Mouse (Mus musculus): ENCODE data around the gene Slc4a11. TPM values are rescaled to one million over a fixed set of nuclear protein-coding genes. Genes with fewer than 3 reads are reported as not detected.
"Not testable (repeated sequence)": the region's sequence is repeated elsewhere in the genome, so short reads cannot be mapped to it uniquely, and the experiment has no call there.

Gene Slc4a11
- polyA plus RNA-seq, 1 experiment = 1.7 TPM

DNA sequence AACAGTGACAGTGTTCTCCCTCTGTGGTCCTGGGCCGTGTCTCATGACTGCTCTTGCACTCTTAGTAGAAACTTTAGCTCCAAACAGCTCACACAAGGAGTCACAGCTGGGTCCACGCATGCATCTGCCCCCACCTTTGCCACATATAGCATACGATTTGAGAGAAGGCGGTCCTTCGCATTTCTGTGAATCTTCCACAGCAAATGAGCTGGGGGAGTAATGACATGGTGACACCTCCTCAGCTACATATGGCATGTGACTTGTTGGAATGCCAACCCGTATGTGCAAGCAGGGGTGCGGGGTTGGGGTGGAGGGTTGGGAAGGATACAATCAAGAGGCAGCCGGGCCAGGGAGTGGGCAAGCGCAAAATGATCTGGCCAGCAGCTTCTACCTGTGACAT lies 40.8 kb downstream of the Slc4a11 start:
- Histone ChIP-seq H3K4me3 (replicated peaks; ENCODE audit: extremely low read depth, low read depth, low read length) (no peak overlapping the region), H3K4me1 (ENCODE audit: control insufficient read depth, insufficient read depth, low read length) (no peaks in the 10 kb centered on the region)
- TF ChIP-seq CTCF (IDR thresholded peaks at IDR 0.05; ENCODE audit: insufficient read depth, low read length) = no peak
- TF ChIP-seq POLR2A (IDR thresholded peaks at IDR 0.05; ENCODE audit: borderline replicate concordance, extremely low read depth, low read depth, low read length) = no peak
- 93% methylated on average over 9 of the region's 9 CpGs for WGBS
- no peak for DNase-seq

DNA sequence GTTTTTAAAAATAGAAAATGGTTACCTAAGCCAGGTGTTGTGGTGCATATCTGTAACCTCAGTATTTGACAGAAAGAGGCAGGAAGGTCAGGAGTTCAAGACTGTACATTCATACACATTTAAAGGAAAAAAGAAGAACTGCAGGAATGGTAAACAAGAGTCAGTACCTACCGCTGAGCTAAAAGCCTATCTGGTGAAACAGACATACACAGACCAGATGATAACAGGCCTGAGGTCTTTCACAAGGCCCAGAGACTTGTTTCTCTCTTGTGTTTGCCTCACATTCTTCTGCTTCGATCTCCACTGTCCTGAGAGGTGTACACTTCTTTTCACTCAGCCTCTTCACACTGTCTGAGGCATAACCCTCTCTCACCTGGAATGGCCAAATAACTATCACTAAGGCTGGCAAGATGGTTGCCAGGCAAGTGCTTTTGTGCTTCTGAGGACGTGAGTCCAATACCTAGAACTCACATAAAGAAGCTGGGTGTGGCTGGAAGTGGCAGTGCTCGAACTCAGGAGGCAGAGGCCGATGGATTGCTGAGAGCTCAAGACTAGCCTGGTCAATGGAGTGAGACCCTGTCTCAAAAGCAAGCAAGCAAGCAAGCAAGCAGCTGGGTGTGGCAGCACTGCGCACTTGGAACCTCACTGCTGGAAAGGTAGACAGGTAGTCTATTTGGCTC lies 41.5 kb downstream of the Slc4a11 start:
- 88% methylated on average over 6 of the region's 6 CpGs for WGBS
- no peak for DNase-seq
- H3K4me1 ChIP-seq (ENCODE audit: control insufficient read depth, insufficient read depth, low read length) = no peaks in the 10 kb centered on the region
- no peak overlapping the region for H3K4me3 ChIP-seq (replicated peaks; ENCODE audit: extremely low read depth, low read depth, low read length)
- TF ChIP-seq POLR2A (IDR thresholded peaks at IDR 0.05; ENCODE audit: borderline replicate concordance, extremely low read depth, low read depth, low read length) = no peak
- TF ChIP-seq CTCF (IDR thresholded peaks at IDR 0.05; ENCODE audit: insufficient read depth, low read length) = no peak

- TF ChIP-seq POLR2A (IDR thresholded peaks at IDR 0.05; ENCODE audit: borderline replicate concordance, extremely low read depth, low read depth, low read length) (no peak), CTCF (IDR thresholded peaks at IDR 0.05; ENCODE audit: insufficient read depth, low read length) (no peak)
- no peak overlapping the region for H3K4me3 ChIP-seq (replicated peaks; ENCODE audit: extremely low read depth, low read depth, low read length)
- WGBS = 78% methylated on average over 1 of the region's 1 CpGs
- DNase-seq = no peak
- H3K4me1 ChIP-seq (ENCODE audit: control insufficient read depth, insufficient read depth, low read length) = no peaks in the 10 kb centered on the region
These were observed 43.6 kb downstream of the Slc4a11 start for GRCm38 (mm10) chr2:130653760-130654159.

- Histone ChIP-seq H3K4me1 (ENCODE audit: control insufficient read depth, insufficient read depth, low read length) (no peaks in the 10 kb centered on the region), H3K4me3 (replicated peaks; ENCODE audit: extremely low read depth, low read depth, low read length) (no peak overlapping the region)
- 91% methylated on average over 2 of the region's 2 CpGs for WGBS
- no peak for DNase-seq
- TF ChIP-seq POLR2A (IDR thresholded peaks at IDR 0.05; ENCODE audit: borderline replicate concordance, extremely low read depth, low read depth, low read length) = no peak
- TF ChIP-seq CTCF (IDR thresholded peaks at IDR 0.05; ENCODE audit: insufficient read depth, low read length) = no peak
These were observed 44.0 kb downstream of the Slc4a11 start for GRCm38 (mm10) chr2:130653303-130653702.

GRCm38 (mm10) chr2:130649028-130649427 lies 48.3 kb downstream of the Slc4a11 start:
- 77% methylated on average over 6 of the region's 6 CpGs for WGBS
- not testable (repeated sequence) for H3K4me1 ChIP-seq (ENCODE audit: control insufficient read depth, insufficient read depth, low read length); H3K4me3 ChIP-seq (replicated peaks; ENCODE audit: extremely low read depth, low read depth, low read length); DNase-seq

GRCm38 (mm10) chr2:130645198-130645597 lies 52.1 kb downstream of the Slc4a11 start:
- Histone ChIP-seq H3K4me1 (ENCODE audit: control insufficient read depth, insufficient read depth, low read length) (peaks cover 3% of the 10 kb centered on the region), H3K4me3 (replicated peaks; ENCODE audit: extremely low read depth, low read depth, low read length) (no peak overlapping the region)
- 80% methylated on average over 4 of the region's 4 CpGs for WGBS
- TF ChIP-seq POLR2A (IDR thresholded peaks at IDR 0.05; ENCODE audit: borderline replicate concordance, extremely low read depth, low read depth, low read length) = no peak
- no peak for TF ChIP-seq CTCF (IDR thresholded peaks at IDR 0.05; ENCODE audit: insufficient read depth, low read length)
- no peak for DNase-seq

- TF ChIP-seq CTCF (IDR thresholded peaks at IDR 0.05; ENCODE audit: insufficient read depth, low read length) (no peak), POLR2A (IDR thresholded peaks at IDR 0.05; ENCODE audit: borderline replicate concordance, extremely low read depth, low read depth, low read length) (peak; percentile 52; the same call in 1 of the 2 replicates)
- Histone ChIP-seq H3K4me3 (replicated peaks; ENCODE audit: extremely low read depth, low read depth, low read length) (peak within 1 kb of the TSS; percentile 98), H3K4me1 (ENCODE audit: control insufficient read depth, insufficient read depth, low read length) (peaks cover 3% of the 10 kb centered on the region)
- 5% methylated on average over 37 of the region's 40 CpGs for WGBS
- DNase-seq = peak; percentile 87
These were observed 54.5 kb downstream of the Slc4a11 start, which contains the start of gene Lzts3 for GRCm38 (mm10) chr2:130642684-130643369. Gene Lzts3 (minus strand): TSS chr2:130642803.

DNA sequence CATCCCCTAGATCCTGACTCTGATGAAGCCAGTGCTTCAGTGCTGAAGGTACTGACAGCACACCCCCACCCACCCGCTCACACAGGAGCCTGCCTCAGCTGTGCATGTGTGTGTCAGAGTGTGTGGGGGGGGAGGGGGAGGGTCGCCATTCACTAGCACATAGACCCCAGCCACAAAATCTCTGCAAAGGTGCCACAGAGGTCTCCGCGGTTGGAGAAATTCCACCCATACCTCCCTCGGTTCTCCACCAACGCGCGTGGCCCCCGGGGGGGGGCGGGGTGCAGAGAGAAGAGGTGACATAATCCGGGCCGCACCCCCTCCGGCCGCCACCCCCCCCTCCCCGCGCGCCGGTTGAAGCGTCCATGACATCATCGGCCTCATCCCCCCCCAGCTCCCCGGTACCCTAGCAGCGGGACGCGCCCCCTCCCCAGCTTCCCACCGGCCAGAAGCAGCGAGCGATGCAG lies 55.1 kb downstream of the Slc4a11 start:
- no peak for TF ChIP-seq POLR2A (IDR thresholded peaks at IDR 0.05; ENCODE audit: borderline replicate concordance, extremely low read depth, low read depth, low read length)
- no peak for TF ChIP-seq CTCF (IDR thresholded peaks at IDR 0.05; ENCODE audit: insufficient read depth, low read length)
- 0% methylated on average over 24 of the region's 27 CpGs for WGBS
- H3K4me3 ChIP-seq (replicated peaks; ENCODE audit: extremely low read depth, low read depth, low read length) = peak overlapping the region; percentile 98
- DNase-seq = no peak
- H3K4me1 ChIP-seq (ENCODE audit: control insufficient read depth, insufficient read depth, low read length) = peaks cover 3% of the 10 kb centered on the region

GRCm38 (mm10) chr2:130641351-130642025 lies 55.8 kb downstream of the Slc4a11 start:
- H3K4me3 ChIP-seq (replicated peaks; ENCODE audit: extremely low read depth, low read depth, low read length) = no peak overlapping the region
- DNase-seq = no peak
- WGBS = 62% methylated on average over 6 of the region's 6 CpGs
- TF ChIP-seq CTCF (IDR thresholded peaks at IDR 0.05; ENCODE audit: insufficient read depth, low read length) (no peak), POLR2A (IDR thresholded peaks at IDR 0.05; ENCODE audit: borderline replicate concordance, extremely low read depth, low read depth, low read length) (no peak)
- peaks cover 3% of the 10 kb centered on the region for H3K4me1 ChIP-seq (ENCODE audit: control insufficient read depth, insufficient read depth, low read length)

Measured in lung, adult 2 months (tissue).